Mouse (Mus musculus): Measurements from ENCODE around the gene Slc25a17.

The Slc25a17 gene

DNA sequence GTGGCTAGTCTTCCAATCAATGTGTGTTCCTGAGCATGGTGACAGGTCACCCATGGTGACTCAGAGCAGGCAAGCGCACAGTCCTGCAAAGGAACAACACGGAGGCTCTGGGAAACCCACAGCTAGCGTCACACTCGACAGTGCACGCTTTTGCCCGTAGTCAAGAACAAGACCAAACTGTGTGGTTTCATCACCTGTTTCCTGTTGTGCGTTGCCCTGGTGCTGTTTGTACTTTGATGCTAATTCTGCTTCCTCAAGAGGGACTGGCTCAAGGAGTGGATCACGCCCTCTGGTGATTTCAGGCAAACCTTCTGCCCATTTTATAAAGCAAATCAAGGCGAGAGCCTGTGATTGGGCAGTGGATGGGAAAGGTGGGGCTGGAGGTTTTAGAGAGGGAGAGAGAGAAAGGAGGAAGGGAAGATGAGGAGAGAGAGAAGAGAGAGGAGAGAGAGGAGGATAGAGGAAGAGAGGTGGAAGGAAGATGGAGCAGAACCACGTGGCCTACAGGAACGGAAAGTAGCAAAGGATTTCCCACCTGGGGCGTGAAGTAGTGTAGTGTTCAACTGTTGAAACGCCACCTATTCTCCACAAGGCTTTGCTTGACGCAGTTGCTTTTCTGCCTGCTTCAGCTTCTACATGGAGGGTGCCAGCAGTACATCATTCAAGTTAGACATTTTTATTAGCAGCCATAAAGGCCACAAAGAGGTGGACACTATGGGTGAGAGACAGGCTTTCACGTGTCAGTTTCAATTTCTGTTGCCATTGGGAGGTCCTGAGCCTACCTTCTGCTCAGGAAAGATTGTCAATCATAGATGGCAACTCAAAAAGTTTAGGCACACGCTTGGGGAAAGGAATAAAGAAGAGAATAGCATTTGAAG lies 59.2 kb downstream of the Slc25a17 start:
- peak; percentile 98 for DNase-seq (ENCODE audit: low spot score)

DNA sequence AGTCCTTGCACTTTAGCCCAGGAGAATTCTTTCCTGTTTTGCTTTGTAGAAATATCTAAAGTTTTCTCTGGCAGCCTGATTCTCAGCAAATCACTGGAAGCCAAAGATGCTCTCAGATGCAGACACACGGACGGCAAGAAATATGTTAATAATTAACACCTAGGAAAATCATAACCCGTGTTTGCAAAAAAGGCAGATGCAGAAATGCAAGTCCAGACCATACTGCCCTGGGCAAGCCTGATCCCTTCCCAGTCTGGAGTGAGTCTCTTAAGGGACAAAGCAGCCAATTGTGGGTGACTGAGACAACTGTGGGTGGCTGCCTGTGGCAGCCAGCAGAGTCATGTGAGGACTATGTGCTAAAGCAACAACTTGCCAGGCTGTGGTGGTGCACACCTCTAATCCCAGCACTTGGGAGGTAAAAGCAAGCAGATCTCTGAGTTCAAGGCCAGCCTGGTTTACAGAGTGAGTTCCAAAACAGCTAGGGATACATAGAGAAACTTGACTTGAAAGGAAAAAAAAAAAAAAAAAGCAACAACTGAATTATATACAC lies 60.0 kb downstream of the Slc25a17 start:
- DNase-seq (ENCODE audit: low spot score): peak; percentile 52

DNA sequence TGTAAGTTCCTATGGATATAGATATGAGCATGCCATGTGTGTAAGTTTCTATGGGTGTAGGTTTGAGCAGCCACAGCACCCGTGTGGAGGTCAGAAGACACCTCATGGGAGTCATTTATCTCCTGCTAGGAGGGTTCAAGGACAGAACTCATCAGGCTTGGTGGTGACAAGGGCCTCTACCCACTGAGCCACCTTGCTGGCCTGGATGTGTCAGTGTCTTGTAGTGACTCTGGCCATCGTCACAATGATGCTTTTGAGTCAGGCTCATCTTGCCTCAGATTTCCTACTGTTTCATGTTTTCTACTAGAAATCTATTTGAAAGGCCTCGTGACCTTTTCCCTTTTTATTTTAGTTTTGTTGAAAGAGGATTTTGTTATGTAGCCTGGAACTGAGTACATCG lies 61.1 kb downstream of the Slc25a17 start:
- DNase-seq (ENCODE audit: low spot score): no peak

DNA sequence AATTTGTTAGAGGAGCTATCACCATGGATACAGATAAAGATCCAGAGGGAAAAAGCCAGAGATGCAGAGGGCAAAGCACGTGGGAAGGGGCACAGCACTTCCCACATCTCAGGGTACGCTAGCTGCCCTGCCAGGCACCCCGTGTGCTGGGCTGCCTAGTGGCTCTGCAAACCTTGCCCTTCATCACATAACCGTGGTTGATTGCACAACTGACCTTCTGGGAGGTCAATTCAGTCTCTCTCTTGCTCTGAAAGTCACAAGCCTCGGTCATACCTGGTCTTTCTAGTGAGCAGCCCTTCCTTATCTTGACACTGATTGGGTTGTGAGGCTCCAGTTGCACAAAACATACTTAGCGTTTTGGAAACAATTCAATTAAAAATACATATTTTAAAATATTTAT lies 62.4 kb downstream of the Slc25a17 start:
- DNase-seq (ENCODE audit: low spot score): no peak

DNA sequence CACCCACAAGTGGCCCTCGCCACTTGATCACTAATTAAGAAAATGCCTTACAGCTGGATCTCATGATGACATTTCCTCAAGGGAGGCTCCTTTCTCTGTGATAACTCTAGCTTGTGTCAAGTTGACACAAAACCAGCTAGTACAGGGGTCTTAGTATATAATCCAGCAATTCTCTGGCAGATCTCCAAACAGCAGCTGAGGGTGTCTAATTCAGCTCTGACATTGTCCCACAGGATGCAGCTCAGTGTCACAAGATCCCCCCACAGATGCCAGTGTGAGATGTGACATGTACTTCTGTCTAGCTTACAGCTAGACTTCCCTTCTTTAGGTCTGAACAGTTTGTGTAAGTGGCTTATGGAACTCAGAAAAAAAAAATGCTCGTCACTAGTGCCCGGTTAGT lies 63.1 kb downstream of the Slc25a17 start:
- no peak for DNase-seq (ENCODE audit: low spot score)

DNA sequence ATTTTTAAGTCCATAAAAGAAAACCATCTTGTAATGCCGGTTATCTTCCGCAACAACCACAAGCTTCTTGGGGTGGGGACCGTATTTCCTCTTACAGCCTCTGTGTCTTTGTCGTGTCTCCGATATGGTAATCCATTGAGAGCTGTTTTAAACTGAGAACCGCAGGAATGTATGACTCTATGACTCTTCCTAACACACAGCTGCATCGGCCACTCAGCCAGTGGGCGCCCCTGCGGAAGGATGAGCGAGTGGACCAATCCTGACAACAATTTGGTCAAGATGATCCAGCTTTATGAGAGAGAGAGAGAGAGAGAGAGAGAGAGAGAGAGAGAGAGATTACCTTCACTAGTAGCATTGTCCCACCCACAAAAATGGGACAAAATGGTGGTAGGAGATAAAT lies 65.7 kb downstream of the Slc25a17 start:
- no peak for DNase-seq (ENCODE audit: low spot score)

DNA sequence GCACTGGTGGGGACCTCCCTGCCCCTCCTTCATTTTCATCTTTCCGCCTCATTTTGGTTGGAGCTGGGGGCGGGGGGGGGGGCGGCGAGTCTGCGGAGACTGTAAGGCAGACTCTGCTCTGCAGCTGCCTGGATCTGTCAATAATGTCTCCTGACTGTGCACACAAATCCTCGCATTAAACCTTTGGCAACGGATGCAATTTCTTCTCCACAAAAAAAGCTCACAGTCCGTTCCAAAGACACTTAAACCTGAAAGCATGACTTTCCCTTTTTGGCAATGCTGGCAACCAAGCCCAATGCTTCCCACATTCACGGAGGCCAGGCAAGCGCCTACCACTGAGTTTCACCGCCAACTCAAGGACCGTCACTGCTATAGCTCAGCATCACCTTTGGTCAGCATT lies 66.2 kb downstream of the Slc25a17 start:
- no peak for DNase-seq (ENCODE audit: low spot score)

DNA sequence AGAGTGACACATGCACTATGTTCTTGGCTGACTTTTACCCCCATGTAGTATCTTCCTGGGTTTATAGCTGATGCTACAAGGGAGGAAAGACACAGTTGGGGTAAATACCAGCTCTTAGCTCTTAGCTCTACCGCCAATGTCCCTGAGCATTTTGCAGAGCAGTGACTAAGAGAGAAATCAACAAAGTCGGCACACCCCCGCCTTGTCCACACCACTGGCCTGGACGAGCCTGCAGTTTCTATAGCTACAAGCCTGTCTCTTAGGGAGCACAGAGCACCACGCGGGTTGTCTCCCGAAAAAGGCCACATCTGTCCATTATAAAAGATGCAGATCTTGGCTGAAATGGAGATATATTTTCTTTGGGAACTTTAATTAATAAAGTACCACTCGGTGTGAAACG lies 69.9 kb downstream of the Slc25a17 start:
- no peak for DNase-seq (ENCODE audit: low spot score)

DNA sequence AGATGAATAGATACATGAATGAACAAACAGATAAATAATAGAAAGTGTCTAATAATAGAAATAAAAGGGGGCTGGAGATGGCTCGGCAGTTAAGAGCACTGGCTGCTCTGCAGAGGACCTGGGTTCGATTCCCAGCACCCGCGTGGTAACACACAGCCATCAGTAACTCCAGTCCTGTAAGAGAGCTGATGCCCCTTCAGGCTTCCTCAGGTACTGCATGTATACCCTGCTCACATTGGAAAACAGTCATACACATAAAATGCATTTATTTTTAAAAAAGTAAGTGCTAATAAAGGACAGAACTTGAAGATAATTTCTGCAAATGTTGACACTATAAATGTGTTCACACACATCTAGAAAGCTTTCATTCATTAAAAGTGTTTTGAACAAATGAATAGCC lies 70.4 kb downstream of the Slc25a17 start:
- DNase-seq (ENCODE audit: low spot score): no peak

DNA sequence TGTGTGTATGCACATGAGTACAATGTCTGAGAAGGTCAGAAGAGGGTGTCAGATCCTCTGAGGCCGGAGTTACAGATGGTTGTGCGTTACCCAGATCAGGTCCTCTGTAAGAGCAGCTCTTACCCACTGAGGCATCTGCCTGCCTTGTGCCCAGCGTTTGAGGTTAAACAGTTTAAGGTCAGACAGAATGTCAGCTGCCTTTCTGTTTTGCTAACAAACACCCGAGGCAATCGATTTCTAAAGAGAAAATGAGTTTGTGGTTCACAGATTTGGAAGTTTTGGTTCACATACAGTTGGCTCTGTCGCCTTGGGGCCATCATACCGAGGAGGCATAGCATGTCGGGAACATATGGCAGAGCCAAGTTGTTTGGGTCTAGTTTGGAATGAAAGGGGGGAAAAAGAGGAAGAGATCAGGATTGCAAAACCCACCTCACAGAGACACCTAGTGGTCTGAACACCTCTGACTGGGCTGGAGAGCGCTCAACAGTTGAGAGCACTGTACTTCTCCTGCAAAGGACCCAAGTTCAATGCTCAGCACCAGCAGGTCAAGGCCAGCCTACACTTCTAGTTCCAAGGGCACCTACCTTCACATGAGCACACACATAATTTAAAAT lies 76.4 kb downstream of the Slc25a17 start:
- DNase-seq (ENCODE audit: low spot score): no peak

DNA sequence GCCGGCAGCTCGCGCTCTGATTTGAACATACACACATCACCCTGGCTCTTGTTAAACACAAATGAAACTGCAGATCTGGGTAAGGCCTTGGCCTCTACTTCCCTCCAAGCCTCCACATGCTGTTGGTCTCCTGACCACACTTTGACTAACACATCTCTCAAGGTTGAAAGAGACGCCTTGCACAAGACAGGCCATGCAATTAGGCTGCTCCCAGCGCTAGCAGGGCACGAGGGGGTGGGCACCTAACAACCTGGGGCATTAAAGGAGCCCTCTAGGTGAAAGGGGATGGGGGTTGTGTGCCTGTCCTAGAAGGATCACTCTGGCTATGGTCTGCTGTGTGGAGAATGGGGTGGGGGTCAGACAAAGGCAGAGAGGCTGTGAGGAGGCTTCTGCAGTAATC lies 81.9 kb downstream of the Slc25a17 start:
- DNase-seq (ENCODE audit: low spot score): no peak

DNA sequence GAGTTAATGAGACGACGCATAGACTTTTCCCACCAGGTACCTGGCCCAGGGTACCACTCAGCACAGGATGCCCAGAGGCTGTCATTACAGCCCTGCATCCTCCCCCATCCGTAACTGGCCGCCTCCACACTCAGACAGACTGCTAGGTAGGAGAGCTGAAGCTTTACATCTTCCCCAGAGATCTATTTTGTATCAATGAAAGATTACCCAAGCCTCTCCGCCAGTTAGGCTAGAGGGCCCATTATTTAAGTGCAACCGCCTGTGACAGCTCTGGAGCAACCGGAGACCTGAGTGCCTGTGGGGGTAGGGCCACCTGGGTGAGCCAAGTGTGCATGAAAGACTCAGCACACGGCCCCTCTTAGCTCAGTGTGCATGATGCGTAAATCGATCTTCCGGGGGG lies 82.7 kb downstream of the Slc25a17 start:
- no peak for DNase-seq (ENCODE audit: low spot score)

DNA sequence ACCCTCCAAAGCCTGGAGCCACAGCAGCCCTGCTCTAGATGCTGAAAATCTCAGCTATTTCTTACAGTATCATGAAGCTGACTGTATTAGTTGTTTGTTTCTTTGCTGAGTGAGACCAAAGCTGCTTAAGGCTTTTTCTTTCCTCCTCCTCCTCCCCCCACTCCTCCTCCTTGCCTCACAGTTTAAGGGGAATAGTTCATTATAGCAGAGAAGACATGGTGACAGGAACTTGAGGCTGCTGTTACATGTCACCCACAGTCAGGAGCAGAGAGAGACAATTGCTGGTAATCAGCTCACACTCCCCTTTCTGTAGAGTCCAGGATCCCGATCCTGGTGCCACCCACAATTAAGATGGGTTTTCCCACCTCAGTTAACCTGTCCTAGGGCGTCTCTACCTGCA lies 87.3 kb downstream of the Slc25a17 start:
- DNase-seq (ENCODE audit: low spot score): no peak

DNA sequence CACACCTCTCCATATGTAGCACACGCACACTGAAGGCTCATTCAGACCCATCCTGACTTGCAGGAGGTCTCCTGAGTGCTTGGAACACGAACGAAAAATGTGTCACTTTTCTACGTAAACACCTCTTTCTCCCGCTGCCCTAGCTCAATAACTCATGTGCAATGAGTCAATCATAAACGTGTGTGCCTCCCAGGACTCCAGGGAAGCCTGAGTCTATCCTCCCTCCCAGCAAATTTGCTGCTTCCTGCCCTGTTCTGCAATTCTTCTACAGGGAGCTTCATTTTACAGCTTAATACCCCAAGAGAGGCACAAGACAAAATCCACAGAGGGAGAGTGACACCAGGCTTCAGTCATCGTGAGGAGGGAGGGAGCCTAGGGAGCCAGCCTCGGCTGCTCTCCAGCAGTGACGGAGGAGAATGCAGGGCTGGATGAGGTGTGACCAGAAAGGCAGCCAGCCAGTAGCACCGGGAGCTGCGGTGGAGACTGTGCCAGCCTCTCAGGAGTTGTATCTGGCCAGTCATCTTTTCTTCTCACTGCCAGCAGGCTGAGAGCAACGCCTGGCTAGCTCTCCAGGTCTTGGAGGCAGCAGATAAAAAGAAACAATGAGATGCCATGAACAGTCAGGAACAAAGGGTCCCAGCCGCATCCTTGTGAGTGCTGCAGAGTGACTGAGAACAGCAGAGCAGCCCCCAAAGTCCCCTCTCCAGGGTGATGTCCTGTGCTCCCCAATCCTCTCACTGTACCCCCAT lies 88.1 kb downstream of the Slc25a17 start:
- DNase-seq (ENCODE audit: low spot score): no peak

Measured in T-cell, adult 2 months (primary cell).